Mouse (Mus musculus) layer of hippocampus, adult 8-10 months (tissue): ENCODE data around the gene Ndufv1. TPM values are rescaled to one million over a fixed set of nuclear protein-coding genes. Genes with fewer than 3 reads are reported as not detected.
"Not testable (repeated sequence)": the region's sequence is repeated elsewhere in the genome, so short reads cannot be mapped to it uniquely, and the experiment has no call there.

ENCODE experiments used
- DNase-seq, 2 experiments: peaks; one replicate each; pipeline ENCODE4 v3.0.0; 2022; ENCODE audit warnings: low spot score in 2 of 2
- total RNA-seq, 4 experiments: library from RNA; stranded (reverse); gene quantifications; 2 replicates each; pipeline ENCODE4 v1.2.4; 2022

Ndufv1 gene
- total RNA-seq, 4 experiments from 2014 or later: 246 to 277 (median 263) TPM

DNA sequence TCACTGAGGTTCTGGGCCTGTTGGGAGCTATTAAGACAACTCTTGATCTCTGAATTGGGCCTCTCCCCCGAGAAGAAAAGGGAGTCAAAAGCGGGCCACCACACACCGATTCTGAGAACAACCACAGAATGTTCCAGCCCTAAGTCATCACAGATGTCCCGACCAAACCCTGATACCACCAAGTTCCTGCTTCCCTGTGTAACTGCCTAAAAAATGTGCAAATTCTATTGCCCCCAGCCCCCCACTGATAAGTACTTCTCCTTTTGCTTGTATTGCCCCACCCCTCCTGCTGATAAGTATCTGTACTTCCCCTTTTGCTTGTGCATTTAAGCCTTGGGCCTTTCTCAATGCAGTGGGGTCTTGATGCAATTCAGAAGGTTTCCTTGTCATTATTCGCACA lies 31.5 kb upstream of the Ndufv1 start:
- not testable (repeated sequence) for DNase-seq

DNA sequence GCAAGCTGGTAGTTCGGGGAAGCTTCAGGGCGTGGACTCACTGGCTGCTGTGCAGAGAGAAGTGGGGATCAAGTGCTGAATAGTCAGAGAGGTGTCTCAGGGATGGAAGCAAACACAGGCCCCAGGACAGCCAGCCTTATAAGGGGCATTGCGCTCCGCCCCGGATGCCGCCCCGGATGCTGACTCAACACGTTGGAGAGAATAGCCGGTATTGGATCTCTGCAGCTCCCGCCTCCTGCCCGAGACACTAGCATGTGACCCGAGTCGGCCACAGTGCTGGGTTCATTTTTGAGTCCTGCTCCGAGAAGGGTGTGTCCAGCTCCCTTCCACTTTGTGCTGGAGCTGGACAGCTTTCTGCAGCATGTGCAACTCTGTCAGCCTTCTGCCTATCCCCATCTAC lies 29.5 kb upstream of the Ndufv1 start:
- no peak for DNase-seq

DNA sequence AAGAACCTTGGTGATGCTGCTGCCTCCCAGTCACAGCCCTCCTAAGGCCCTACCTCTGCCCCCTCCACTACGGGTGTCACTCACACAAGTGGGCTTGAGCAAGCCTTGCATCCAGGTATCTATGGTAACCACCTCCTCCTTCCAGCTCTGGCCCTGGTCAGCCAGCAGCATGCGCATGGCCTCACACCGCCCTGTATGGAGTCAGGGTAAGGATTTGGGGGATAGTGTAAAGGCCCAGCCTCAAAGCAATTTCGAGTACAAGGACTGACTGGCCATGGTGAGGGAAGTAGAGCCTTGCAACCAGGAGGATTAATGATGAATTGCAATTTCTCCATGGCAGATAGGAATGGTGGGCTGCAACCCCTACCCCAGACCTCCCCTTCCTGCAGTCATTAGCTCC lies 28.9 kb upstream of the Ndufv1 start:
- DNase-seq: not testable (repeated sequence)

DNA sequence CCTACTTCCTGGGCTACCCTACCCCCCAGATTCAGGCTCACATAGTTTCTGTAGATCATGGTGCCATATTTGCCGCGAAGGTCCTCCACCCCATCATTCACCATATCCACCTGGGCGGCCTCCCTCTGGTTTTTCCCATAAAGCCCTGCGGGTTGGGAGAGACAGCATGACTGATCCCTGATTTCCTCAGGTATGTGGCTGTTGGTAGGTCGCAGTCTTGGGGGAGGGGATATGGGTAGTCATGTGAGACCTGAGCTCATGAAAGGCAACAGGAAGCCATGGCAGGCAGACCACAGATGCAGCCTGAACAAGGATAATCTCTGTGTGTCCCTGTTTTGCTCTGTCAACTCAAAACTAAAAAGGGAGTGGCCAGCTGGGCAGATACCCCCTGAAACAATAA lies 28.3 kb upstream of the Ndufv1 start:
- DNase-seq: not testable (repeated sequence)

DNA sequence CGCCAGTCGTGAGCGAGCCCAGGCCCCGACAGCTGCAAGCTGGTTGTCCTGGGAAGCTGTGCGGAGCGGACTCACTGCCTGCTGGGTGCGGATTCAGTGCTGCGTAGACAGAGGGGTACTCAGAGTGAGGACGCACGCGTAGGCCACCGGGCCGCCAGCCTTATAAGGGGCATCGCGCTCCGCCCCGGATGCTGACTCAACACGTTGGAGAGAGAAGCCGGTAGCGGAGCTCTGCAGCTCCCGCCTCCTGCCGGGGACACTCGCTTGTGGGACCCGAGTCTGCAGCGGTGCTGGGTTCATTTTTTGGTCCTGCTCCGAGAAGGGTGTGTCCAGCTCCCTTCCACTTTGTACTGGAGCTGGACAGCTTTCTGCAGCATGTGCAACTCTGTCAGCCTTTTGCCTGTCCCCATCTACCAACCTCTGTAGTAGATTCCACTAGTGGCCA lies 25.2 kb upstream of the Ndufv1 start, which contains the start of gene Gstp1:
TSS of gene Gstp1 (minus strand) at position 198 of the 445 bp plus-strand sequence.
- peak; percentile 88 to 91 for DNase-seq

DNA sequence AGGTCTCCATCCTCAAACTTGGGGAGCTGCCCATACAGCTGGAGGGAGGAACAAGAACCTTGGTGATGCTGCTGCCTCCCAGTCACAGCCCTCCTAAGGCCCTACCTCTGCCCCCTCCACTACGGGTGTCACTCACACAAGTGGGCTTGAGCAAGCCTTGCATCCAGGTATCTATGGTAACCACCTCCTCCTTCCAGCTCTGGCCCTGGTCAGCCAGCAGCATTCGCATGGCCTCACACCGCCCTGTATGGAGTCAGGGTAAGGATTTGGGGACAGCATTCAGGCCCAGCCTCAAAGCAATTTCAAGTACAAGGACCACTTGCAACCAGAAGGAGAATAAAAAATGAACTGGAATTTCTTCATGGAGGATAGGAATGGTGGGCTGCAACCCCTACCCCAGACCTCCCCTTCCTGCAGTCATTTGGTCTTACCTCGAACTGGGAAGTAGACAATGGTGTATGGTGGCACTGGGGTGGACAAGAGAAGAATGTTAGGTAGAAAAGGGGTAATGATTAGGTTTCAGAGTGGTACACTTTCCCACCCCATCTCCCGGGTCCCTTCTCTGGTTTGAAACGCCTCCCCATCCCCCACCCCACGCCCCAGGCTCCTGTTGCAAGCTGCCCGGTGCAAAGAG lies 24.7 kb upstream of the Ndufv1 start:
- DNase-seq: not testable (repeated sequence)

DNA sequence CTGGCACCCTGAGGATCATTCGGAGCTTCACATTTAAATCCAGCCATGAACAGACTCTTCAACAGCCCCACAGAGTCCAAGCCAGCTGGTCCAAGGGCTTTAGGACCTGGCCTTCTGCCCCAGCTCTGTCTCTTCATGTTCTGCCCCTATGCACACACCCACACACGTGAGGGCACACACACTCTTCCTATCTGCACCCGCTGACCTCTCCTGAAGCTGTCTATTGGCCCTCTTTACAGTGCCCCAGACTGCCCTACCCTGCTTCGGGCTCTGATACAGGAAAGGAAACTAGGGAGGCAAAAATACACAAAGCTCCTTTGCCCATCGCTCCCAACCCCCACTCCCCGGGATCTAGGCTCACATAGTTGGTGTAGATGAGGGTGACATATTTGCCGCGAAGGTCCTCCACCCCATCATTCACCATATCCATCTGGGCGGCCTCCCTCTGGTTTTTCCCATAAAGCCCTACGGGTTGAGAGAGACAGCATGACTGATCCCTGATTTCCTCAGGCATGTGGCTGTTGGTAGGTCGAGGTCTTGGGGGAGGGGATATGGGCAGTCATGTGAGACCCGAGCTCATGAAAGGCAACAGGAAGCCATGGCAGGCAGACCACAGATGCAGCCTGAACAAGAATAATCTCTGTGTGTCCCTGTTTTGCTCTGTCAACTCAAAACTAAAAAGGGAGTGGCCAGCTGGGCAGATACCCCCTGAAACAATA lies 23.9 kb upstream of the Ndufv1 start:
- DNase-seq: no peak

DNA sequence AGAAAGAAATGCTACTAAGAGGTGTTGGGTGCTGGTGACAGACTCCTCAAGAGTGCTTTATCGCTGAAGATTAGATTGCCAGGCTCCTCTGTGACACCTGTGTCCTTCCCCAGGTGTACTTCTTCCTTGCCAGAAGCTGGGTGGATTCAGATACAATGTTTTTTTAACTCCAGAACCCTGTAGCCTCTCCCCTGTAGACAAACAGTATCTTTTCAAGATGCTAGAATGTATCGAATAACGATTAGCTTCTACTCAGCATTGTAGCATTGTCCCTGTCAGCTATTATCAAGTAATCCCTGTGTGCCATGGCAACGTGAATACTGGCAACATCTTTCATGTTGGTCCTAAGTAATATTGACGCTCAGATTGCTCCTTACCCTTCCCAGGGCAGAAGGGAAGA lies 21.1 kb upstream of the Ndufv1 start:
- DNase-seq: no peak

DNA sequence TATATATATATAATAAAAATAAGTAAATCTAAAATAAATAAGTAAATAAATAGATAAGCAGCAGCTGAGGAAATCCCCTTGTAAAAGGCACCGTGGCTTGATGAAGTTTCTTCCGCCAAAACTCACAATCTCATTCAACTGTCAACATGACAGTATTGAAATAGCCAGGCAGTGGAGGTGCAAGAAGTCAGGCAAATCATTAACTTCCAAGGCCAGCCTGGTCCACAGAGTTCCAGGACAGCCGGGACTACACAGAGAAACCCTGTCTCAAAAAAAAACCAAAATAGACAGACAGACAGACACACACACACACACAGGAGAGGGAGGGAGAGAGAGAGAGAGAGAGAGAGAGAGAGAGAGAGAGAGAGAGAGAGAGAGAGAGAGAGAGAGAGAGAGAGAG lies 20.7 kb upstream of the Ndufv1 start:
- no peak for DNase-seq

DNA sequence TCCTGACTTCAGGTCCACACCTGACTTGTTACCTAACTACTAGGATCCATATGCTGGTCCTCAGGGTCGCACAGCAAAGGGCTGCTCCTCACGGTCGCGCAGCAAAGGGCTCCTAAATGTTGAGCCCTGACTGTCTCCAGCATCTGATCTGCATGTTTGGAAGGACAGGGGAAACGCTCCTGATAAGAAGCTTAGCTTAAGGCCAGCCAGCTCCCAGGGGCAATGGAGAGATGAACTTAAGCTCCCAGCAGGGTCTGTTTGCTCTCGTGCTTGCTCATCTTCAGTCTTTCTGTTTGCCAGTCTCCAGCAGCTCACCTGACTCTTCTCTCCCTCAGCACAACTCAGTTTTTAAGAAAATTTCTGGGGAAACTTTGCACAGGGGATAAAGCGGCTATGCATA lies 20.1 kb upstream of the Ndufv1 start:
- no peak for DNase-seq

DNA sequence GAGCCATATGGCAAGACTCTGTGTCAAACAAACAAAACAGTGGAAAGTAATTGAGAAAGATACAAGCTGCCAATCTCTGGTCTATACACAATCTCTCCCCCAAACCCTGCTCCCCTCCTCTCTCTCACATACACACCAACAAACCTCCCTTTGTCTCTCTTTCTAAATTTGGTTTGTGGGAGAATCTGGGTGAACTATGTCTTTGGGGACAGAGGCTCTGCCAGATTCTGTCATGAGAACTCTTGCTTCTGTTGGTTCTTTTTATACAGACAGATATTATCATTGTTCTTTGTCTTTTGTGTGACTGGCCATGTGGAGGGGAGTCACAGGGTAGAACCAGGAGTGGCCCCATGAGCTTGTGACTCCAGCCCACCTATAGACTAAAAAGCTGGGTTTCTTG lies 15.0 kb upstream of the Ndufv1 start:
- DNase-seq: no peak

DNA sequence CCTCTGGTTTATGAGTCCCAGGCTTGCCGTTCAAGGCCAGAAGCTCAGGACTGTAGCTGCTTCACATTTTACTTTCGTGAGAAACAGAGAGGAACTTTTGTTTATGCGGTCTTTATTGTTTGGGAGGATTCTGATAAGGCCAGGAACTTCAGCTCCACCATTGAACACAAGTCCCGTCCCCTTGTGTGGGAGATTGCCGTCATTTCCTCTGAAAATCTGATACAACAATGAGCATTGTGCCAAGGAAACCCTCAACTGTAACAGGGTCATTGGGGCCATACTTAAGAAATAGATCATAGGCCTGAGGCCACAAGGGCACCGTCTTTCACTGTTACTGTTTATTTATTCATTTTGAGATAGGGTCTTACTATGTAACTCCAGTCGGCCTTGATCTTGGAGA lies 10.6 kb upstream of the Ndufv1 start:
- no peak for DNase-seq

DNA sequence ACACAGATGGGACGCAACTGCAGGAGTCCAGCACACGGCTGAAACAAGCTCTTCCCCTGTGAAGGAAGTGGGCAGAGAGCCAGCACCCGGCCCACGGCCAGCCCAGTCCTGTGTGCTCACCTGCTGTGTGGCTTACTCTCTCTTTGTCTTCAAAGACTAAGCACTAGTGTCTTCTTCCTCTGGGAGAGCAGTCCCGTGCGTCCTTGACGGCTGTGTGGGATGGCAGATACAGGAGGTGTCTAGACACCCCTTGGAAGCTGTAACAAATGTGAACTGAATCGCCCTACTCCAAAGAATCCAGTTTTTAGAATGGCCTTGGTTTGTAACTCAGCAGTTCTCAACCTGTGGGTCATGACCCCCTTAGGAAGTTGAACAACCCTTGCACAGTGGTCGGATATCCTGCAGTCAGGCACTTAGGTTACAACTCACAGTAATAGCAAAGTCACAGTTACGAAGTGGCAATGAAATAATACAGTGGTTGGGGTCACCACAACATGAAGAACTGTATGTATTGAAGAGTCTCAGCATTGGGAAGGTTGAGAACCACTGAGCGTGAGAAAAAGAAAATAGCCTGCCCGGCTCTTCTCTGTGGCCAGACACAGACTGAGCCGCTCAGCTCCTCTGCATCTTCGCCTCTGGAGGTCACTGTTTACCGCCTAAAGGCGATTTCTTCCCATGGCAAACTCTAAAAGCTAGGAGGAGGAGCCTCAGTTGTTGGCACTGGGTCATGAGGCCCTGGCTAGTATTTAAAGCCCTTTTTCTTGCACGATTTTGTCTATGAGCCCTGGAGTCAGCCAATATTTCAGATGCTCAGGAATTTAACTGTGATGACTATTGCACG lies 6.4 kb upstream of the Ndufv1 start:
- peak; percentile 78 to 84 for DNase-seq

DNA sequence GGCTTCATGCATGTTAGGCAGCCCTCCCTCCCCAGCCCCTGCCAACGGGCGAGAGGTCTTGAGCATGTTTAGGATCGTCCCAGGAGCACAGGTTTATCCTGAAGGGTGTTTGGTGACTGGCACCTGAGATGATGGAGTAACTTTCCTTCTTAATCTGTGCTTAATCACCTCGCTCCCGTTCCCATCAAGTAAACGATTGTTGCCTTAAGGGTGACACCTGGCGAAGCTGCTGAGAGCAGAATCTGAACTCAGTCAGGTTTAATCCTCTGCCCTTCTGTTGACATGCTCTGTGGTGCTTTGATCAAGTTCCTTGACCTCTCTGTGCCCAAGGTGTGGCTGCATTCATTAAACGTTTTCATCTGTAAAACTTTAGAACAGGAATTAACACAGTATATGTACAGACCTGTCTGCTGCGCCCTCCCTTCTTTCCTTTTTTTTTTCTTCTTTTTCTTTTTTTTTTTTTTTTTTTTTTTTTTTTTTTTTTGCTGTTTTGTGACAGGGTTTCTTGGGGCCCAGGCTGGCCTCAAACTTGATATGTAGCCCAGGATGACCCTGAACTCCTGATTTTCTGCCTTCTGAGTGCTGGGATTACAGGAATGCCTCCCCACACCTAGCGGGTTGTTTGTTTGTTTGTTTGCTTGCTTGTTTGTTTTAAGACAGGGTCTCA lies 5.4 kb upstream of the Ndufv1 start:
- DNase-seq: no peak

DNA sequence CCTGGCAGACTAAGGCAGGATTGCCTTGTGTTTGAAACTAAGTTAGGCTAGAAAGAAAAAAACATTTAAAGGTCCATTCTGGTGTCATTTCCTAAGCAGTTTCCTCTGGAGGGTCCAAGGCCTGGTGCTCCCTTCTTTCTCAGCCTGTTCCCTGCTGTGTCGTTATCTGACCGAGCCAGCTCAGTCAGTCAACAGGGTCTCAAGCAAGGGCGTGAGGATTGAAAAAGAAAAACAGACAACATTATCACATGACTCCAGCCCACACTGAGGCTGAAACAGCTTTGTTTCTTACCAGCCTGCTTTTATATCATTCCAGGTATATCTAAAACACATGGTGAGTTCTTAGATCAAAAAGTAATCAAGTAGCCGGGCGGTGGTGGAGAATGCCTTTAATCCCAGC lies 3.0 kb upstream of the Ndufv1 start:
- DNase-seq: no peak

DNA sequence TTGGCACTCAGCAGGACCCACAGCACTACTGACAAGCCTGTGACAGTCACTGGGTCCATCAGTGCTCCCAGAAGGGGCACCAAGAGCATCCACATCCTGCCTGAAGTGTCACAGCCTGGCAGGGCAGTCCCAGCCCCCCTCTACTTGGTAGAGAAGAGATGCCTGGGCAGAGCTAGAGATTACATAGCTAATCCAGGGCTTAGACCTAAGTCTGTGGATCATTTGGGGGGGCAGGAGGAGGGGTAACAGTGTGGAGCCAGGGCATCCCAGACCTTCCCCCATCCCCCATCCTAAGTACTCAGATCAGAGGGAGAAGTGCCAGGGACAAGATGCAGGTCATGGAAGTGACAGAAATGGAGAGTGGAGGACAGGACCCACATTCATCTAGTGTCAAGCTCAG lies 2.2 kb upstream of the Ndufv1 start:
- no peak for DNase-seq

DNA sequence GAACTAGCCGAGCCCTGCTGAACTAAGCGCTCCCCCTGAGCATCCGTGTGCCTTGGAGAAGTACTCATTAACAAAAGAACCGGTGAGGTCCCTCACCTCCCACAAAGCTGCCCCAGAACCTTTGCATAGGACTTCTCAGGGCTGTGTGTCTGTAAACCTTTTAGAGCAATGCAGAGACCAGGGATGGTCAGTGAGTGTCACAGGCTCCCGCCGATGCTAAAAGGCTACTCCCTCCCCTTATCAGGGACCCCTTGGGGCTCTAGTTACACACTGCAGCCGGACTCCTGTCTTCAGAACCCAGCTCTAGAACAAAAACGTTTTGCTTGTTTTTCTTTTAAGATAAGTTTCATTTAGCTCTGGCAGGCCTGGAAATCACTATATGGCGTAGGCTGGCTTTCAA lies 460 bp upstream of the Ndufv1 start:
- DNase-seq: no peak

DNA sequence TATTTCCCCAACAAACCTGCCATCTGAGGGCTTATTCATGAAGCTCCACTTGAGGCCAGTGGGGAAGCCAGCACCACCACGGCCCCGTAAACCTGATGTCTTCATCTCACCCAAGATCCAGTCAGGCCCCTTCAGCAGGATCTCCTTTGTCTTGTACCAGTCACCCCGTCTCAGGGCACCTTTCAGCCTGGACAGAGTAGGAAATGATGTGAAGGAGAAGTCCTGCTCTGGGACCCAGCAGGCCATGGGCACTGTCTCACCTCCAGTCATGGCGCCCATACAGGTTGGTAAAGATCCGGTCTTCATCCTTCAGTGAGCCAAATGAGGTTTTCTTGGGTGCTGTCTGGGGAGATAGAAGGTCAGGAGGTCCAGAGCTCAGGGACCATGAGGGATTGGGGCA lies 1.5 kb downstream of the Ndufv1 start:
- no peak for DNase-seq

DNA sequence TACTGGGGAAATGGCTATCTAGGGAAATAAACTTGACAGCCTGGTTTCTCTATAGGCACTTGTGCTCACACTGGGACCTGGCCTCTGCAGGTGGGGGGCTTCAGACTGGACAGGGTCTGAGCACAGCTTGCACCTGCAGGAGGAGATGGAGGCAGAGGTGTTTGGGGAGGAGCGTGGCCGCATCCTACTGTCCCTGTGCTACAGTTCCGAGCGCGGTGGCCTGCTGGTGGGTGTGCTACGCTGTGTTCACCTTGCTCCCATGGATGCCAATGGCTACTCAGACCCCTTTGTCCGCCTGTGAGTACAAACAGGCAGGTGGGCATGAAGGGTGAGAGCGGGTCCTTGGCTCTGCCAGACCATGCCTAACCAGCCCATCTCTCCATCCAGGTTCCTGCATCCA lies 6.6 kb downstream of the Ndufv1 start:
- peak in 1 of 2 experiments; percentile 3 for DNase-seq

DNA sequence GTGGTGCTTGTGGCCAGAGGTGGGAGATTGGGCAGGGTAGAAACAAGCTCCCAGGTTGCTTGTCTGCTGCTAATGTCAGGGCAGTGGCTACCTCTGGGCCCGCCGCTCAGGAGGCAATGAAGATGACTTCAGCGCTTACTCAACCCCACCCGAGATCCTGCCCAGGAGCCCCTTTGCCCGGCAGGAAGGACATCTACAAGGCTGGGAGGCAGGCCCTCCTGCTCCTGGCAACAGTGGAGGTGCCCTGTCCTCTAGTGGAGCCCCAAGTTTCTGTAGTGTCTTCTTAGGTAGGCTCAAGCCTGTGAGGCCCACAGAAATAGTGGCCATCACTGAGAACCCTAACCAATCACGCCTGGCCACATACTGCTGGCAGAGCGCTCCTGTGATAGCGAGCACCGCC lies 7.5 kb downstream of the Ndufv1 start:
- DNase-seq: no peak

DNA sequence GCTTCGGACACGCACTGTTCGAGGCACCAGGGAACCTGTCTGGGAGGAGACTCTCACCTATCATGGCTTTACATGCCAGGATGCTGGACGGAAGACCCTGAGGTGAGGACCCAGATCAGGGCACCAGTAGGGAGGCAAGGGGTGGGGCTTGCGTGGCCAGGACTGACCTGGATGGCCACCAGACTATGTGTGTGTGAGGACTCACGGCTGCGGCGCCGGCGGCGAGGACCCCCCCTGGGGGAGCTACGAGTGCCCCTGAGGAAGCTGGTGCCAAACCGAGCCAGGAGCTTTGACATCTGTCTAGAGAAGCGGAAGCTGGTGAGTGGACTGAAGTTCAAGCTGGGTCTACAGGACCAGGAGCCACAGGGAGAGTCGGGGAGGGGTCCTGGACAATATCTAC lies 8.3 kb downstream of the Ndufv1 start:
- no peak for DNase-seq

DNA sequence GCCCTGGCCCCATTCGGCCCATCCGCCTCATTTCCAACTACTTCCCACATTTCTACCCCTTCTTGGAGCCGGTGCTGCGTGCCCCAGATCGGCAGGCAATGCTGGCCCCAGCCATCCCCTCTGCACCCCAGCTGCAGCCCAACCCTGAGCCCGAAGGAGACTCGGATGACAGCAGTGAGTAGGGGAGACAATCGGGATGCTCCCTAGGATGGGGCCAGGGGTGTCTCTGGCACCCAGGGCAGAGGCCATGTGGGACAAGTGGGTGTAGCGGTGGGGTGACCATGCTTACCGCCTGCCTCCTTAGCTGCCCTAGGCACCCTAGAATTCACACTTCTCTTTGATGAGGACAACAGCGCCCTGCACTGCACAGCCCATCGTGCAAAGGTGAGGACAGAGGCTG lies 9.0 kb downstream of the Ndufv1 start:
- no peak for DNase-seq
